Mouse (Mus musculus): Measurements from ENCODE around the gene Elavl1. TPM values are rescaled to one million over a fixed set of nuclear protein-coding genes. Genes with fewer than 3 reads are reported as not detected.
"Not testable (repeated sequence)": the region's sequence is repeated elsewhere in the genome, so short reads cannot be mapped to it uniquely, and the experiment has no call there.

The Elavl1 gene
- total RNA-seq, 2 experiments from 2014 or later = 45.0 to 69.2 TPM

- ATAC-seq (replicated peaks; ENCODE audit: low FRiP score, poor library complexity, severe bottlenecking) = no peak
Observed at GRCm38 (mm10) chr8:4263105-4263791, 62.0 kb downstream of the Elavl1 start.

GRCm38 (mm10) chr8:4259805-4260170 is 65.4 kb downstream of the Elavl1 start:
- no peak for ATAC-seq (replicated peaks; ENCODE audit: low FRiP score, poor library complexity, severe bottlenecking)

GRCm38 (mm10) chr8:4259125-4259804 is 65.9 kb downstream of the Elavl1 start, which contains the start of gene Ctxn1:
Gene Ctxn1 (minus strand): TSS chr8:4259274.
- ATAC-seq (replicated peaks; ENCODE audit: low FRiP score, poor library complexity, severe bottlenecking) = peak; percentile 93

- ATAC-seq (replicated peaks; ENCODE audit: low FRiP score, poor library complexity, severe bottlenecking) = peak; percentile 47
Observed at GRCm38 (mm10) chr8:4258678-4259077, 66.5 kb downstream of the Elavl1 start.

GRCm38 (mm10) chr8:4258233-4258632 is 67.0 kb downstream of the Elavl1 start:
- ATAC-seq (replicated peaks; ENCODE audit: low FRiP score, poor library complexity, severe bottlenecking) = peak; percentile 52

GRCm38 (mm10) chr8:4257350-4257749 is 67.9 kb downstream of the Elavl1 start:
- ATAC-seq (replicated peaks; ENCODE audit: low FRiP score, poor library complexity, severe bottlenecking) = no peak

GRCm38 (mm10) chr8:4256911-4257310 is 68.3 kb downstream of the Elavl1 start:
- no peak for ATAC-seq (replicated peaks; ENCODE audit: low FRiP score, poor library complexity, severe bottlenecking)

GRCm38 (mm10) chr8:4255471-4255870 is 69.7 kb downstream of the Elavl1 start:
- ATAC-seq (replicated peaks; ENCODE audit: low FRiP score, poor library complexity, severe bottlenecking) = not testable (repeated sequence)

GRCm38 (mm10) chr8:4254001-4254400 is 71.2 kb downstream of the Elavl1 start:
- ATAC-seq (replicated peaks; ENCODE audit: low FRiP score, poor library complexity, severe bottlenecking) = no peak

GRCm38 (mm10) chr8:4252934-4253841 is 72.0 kb downstream of the Elavl1 start, which contains the start of gene Snapc2:
Gene Snapc2 (plus strand): TSS chr8:4253080.
- peak; percentile 88 for ATAC-seq (replicated peaks; ENCODE audit: low FRiP score, poor library complexity, severe bottlenecking)

GRCm38 (mm10) chr8:4252116-4252760 is 73.0 kb downstream of the Elavl1 start:
- no peak for ATAC-seq (replicated peaks; ENCODE audit: low FRiP score, poor library complexity, severe bottlenecking)

GRCm38 (mm10) chr8:4250306-4250970 is 74.8 kb downstream of the Elavl1 start:
- ATAC-seq (replicated peaks; ENCODE audit: low FRiP score, poor library complexity, severe bottlenecking) = peak; percentile 52

GRCm38 (mm10) chr8:4249213-4249612 is 76.0 kb downstream of the Elavl1 start:
- no peak for ATAC-seq (replicated peaks; ENCODE audit: low FRiP score, poor library complexity, severe bottlenecking)

GRCm38 (mm10) chr8:4247951-4248540 is 77.2 kb downstream of the Elavl1 start, which contains the start of gene Tgfbr3l:
Gene Tgfbr3l (plus strand): TSS chr8:4248214.
- no peak for ATAC-seq (replicated peaks; ENCODE audit: low FRiP score, poor library complexity, severe bottlenecking)

- no peak for ATAC-seq (replicated peaks; ENCODE audit: low FRiP score, poor library complexity, severe bottlenecking)
Observed at GRCm38 (mm10) chr8:4247241-4247640, 78.0 kb downstream of the Elavl1 start.

- no peak for ATAC-seq (replicated peaks; ENCODE audit: low FRiP score, poor library complexity, severe bottlenecking)
Observed at GRCm38 (mm10) chr8:4245737-4246136, 79.5 kb downstream of the Elavl1 start.

GRCm38 (mm10) chr8:4245061-4245460 is 80.2 kb downstream of the Elavl1 start:
- ATAC-seq (replicated peaks; ENCODE audit: low FRiP score, poor library complexity, severe bottlenecking) = no peak

GRCm38 (mm10) chr8:4239193-4239890 is 85.9 kb downstream of the Elavl1 start:
- ATAC-seq (replicated peaks; ENCODE audit: low FRiP score, poor library complexity, severe bottlenecking) = peak; percentile 7
